Mouse (Mus musculus) adrenal gland, postnatal 10 days (tissue): ENCODE results near the gene Gm11444. TPM values are rescaled to one million over a fixed set of nuclear protein-coding genes. Genes with fewer than 3 reads are reported as not detected.

Experiments
- DNase-seq: peaks from one replicate; pipeline ENCODE4 v3.0.0; 2021; ENCODE audit warnings: mixed read lengths
- total RNA-seq, 2 experiments: library from RNA; stranded (reverse); gene quantifications; 2 replicates each; pipeline ENCODE4 v1.2.3; 2021

Gm11444 gene
- total RNA-seq, 2 experiments from 2014 or later: not detected

- no peak for DNase-seq
Observed at GRCm38 (mm10) chr11:85835753-85836522, 14.2 kb downstream of the Gm11444 start.

DNA sequence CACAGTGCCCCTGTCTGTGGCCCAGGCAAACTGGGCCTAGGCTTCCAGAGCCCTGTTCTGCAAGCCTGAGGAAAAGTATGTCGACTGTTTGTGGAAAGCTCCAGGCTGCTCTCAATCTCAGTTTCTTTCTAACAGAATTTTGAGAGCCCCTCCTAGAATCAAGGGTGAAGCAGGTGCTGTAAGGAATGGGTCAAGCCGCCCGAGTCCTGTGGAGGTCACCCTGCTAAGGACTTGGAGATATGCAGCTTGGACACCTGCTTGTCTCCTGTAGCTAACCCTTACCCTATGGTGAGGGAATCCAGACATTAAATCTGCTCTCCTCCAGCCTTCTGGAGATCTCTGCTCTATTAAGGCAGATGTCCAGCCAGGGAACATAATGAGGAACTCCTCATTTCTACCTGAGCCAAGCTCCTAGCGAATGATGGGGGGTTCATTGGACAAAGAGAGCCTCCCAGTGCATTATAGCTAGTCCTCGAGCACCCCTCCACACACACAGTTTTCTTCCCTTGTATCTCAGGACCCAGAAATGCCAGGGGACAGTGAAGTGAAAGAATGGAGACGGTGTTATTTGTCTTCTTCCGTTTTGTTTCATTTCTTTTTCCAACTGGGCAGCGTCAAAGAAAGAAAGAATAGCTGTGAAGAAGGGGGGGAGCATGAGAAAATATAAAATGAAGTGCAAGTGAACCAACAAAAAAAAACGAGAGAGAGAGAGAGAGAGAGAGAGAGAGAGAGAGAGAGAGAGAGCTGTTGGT lies 15.0 kb downstream of the Gm11444 start:
- DNase-seq: no peak

- DNase-seq: peak; percentile 37
Observed at GRCm38 (mm10) chr11:85834386-85834931, 15.7 kb downstream of the Gm11444 start.

GRCm38 (mm10) chr11:85833761-85834385 lies 16.3 kb downstream of the Gm11444 start:
- DNase-seq: peak; percentile 54

DNA sequence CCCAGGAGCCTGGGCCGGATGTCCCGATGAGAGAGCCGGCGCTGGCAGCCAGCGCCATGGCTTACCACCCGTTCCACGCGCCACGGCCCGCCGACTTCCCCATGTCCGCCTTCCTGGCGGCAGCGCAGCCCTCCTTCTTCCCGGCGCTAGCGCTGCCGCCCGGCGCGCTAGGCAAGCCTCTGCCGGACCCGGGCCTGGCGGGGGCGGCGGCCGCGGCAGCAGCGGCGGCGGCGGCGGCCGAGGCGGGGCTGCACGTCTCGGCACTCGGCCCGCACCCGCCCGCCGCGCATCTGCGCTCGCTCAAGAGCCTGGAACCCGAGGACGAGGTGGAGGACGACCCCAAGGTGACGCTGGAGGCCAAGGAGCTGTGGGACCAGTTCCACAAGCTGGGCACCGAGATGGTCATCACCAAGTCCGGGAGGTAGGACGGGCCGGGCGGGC lies 17.0 kb downstream of the Gm11444 start:
- DNase-seq: peak; percentile 56

- DNase-seq: peak; percentile 85
Observed at GRCm38 (mm10) chr11:85832231-85832924, 17.8 kb downstream of the Gm11444 start, which contains the start of gene Tbx2. Tbx2 (plus strand) TSS chr11:85832551.

- DNase-seq: peak; percentile 46
Observed at GRCm38 (mm10) chr11:85831656-85832230, 18.4 kb downstream of the Gm11444 start.

GRCm38 (mm10) chr11:85830901-85831341 lies 19.2 kb downstream of the Gm11444 start:
- peak; percentile 51 for DNase-seq

DNA sequence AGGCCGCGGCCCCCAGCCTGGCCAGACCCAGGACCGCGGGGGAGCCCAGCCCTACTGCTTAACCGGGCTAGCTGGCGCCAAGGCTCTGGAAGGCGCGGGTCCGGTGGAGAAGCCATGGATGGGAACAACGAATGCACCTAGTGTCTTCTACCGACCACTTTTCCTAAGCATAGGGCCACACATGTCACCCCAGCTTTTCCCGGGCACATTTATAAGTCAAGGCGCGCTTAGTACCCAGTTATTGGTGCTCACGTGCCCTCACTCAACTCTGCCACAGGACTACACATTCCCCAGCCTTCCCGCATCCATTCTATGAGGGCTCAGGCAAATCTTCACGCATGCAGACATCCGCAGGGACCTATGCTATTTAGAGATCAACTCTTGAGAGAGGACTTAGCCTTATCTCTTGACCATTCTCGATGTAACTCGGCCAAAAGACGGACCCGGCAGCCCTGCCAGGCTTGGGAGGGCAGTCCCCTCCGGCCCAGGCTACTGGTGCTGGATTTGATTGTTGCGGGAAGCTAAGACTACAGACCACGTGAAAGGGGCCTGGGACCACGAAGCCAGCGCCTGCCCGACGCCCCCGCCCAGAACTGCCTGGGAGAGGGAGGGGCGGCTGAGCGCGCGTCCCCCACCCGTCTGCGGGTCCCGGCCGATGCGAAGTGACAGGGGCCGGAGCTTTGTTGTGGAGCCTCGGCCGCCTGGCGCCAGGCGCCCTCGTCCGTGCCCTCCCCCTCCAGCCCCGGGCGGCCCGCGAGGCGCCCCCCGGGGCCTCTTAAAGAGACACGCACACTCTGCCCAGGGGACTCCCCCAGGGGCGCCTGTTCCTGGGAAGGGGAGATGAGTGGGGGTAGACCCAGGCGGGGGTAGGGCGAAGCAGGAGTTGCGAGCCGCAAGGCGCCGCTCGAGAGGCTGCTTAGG lies 20.4 kb downstream of the Gm11444 start:
- peak; percentile 54 for DNase-seq

- no peak for DNase-seq
Observed at GRCm38 (mm10) chr11:85828691-85829519, 21.2 kb downstream of the Gm11444 start.

GRCm38 (mm10) chr11:85827342-85827741 lies 22.8 kb downstream of the Gm11444 start:
- peak; percentile 46 for DNase-seq

GRCm38 (mm10) chr11:85825823-85826222 lies 24.3 kb downstream of the Gm11444 start:
- peak; percentile 37 for DNase-seq

- no peak for DNase-seq
Observed at GRCm38 (mm10) chr11:85825031-85825430, 25.1 kb downstream of the Gm11444 start.

DNA sequence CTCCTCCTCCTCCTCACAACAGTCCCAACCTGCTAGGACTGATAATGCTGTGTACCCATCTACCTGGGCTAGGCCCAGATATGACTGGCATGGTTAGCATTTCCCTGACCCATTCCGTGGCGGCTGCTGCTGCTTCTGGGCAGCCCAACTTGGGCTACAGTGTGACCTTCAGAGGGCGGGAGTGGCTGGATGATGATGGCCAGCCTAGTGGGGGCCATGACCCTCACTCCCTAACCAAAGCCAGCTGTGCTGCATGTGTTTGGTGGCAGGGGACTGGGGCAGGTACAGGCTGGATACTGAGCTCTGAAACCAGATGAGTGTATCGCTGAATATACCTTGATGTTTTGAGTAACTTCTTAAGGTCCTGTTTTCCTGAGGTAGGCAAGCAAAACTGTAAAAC lies 26.3 kb downstream of the Gm11444 start:
- DNase-seq: no peak

- peak; percentile 95 for DNase-seq
Observed at GRCm38 (mm10) chr11:85823181-85823580, 27.0 kb downstream of the Gm11444 start.

GRCm38 (mm10) chr11:85821659-85822058 lies 28.5 kb downstream of the Gm11444 start:
- DNase-seq: no peak

DNA sequence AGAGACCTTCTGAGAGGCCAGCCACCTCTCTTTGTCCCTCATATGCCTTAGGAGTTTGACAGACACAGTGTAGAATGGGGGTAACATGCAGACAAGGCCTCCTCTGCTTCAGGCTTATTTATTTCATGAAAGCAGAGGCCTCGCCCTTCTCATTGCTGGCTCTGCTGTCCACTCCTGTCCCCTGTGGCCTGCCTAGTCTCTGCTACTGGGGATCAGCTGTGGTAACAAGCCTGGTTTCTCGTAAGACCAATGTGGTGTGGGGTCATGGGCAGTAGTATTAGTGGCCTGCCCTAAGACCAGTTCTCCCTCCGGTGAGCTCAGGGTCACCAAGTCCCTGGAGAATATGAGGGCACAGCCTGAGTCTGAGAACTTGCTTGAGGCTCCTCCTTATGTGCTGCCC lies 29.2 kb downstream of the Gm11444 start:
- no peak for DNase-seq

GRCm38 (mm10) chr11:85818401-85818800 lies 31.7 kb downstream of the Gm11444 start:
- DNase-seq: peak; percentile 42

DNA sequence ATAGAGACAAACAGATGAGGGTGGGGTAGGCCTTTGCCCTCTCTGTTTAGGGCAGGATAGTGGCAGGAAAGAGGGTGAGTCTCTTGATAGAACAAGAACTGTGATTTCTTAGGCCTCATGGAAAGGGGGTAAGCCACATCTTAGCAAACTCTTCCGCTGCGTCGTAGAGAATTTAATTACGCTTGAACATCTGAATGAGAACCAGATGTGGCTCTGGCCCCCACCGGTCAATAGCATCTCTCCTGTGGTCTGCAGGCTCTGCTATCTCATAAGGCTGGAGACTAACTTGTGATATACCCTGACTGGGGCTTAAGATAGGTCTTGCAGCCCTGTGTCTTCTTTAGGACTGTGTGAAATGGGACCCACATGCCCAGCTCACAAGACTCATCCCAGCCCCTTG lies 33.7 kb downstream of the Gm11444 start:
- no peak for DNase-seq
